Mouse (Mus musculus) heart, adult 2 months (tissue): ENCODE measurements around the gene Ubl7. TPM values are rescaled to one million over a fixed set of nuclear protein-coding genes. Genes with fewer than 3 reads are reported as not detected.

Source experiments
- DNase-seq, 2 experiments: peaks; one replicate each; pipeline ENCODE4 v3.0.0; 2021
- H3K27ac ChIP-seq: fragments of 200-600 bp; 2 replicates; pipeline ENCODE4 v1.8.1; 2022
- H3K27me3 ChIP-seq: fragments of 200-500 bp; 2 replicates; pipeline ENCODE4 v1.6.1; 2012; ENCODE audit warnings: mild to moderate bottlenecking, low read length, inconsistent platforms, mixed read lengths; ENCODE audit not compliant: control insufficient read depth, insufficient read depth
- H3K36me3 ChIP-seq: fragments of 200-500 bp; 2 replicates; pipeline ENCODE4 v1.6.1; 2012; ENCODE audit warnings: low read length, inconsistent platforms; ENCODE audit not compliant: control insufficient read depth, insufficient read depth
- H3K4me1 ChIP-seq: fragments of 200-500 bp; 2 replicates; pipeline ENCODE4 v1.6.1; 2011; ENCODE audit warnings: low read length; ENCODE audit not compliant: control insufficient read depth, insufficient read depth
- H3K4me3 ChIP-seq: fragments of 200-600 bp; 2 replicates; pipeline ENCODE4 v1.8.1; 2022
- H3K79me2 ChIP-seq: fragments of 200-500 bp; replicated peaks from 2 replicates; pipeline ENCODE4 v1.6.1; 2012; ENCODE audit warnings: mild to moderate bottlenecking, inconsistent platforms, low read length, moderate library complexity, mixed read lengths; ENCODE audit not compliant: control insufficient read depth, insufficient read depth
- H3K9ac ChIP-seq: fragments of 200-500 bp; 2 replicates; pipeline ENCODE4 v1.6.1; 2012; ENCODE audit warnings: low read depth, mild to moderate bottlenecking, control low read depth, inconsistent platforms, low read length, mixed read lengths
- CTCF ChIP-seq: fragments of 200-600 bp; IDR thresholded peaks from 2 replicates; pipeline ENCODE4 v1.8.1; 2022; ENCODE audit warnings: antibody characterized with exemption, mild to moderate bottlenecking, moderate library complexity
- EP300 ChIP-seq: fragments of 200-500 bp; IDR thresholded peaks from 2 replicates; pipeline ENCODE4 v1.6.1; 2011; ENCODE audit warnings: low read depth, low read length, control low read depth; ENCODE audit not compliant: insufficient read depth
- POLR2A ChIP-seq: fragments of 200-500 bp; IDR thresholded peaks from 2 replicates; pipeline ENCODE4 v1.6.1; 2011; ENCODE audit warnings: mild to moderate bottlenecking, low read depth, low read length, control low read depth; ENCODE audit not compliant: insufficient read depth
- WGBS: fragments of 180-500 bp; shearing (Covaris S2); methylation state at CpG from one replicate; pipeline ENCODE4 v1.1.7; 2018; 5-methylcytosine and 5-hydroxymethylcytosine counted together
- intact Hi-C: fragments of 180-260 bp; cut with DNase I; formaldehyde crosslinking; loops from one replicate; pipeline ENCODE4 v1.15.1; 2025
- polyA plus RNA-seq: library from polyadenylated mRNA; depleted of rRNA; stranded (reverse); fragments of >200 nt; gene quantifications from 2 replicates; pipeline ENCODE4 v1.2.3, GENCODE M21; 2012
- total RNA-seq, 2 experiments: library from RNA; stranded (reverse); gene quantifications; 2 replicates each; pipeline ENCODE4 v1.2.3; 2021

Gene Ubl7
- total and polyA plus RNA-seq, 3 experiments = 75.2 to 139 (median 83.2) TPM

GRCm38 (mm10) chr9:57940349-57940794 is 29.6 kb downstream of the Ubl7 start:
- TF ChIP-seq POLR2A = no peak
- no peak for TF ChIP-seq EP300
- TF ChIP-seq CTCF = no peak
- Histone ChIP-seq H3K4me1 (peaks cover 5% of the 10 kb centered on the region), H3K27me3 (peaks cover 1% of the 10 kb centered on the region; the same call in 1 of the 2 replicates), H3K79me2 (no peaks in the 10 kb centered on the region), H3K9ac (peak overlapping the region; percentile 85), H3K4me3 (peak overlapping the region; percentile 90), H3K36me3 (0 out of 2 replicates have a peak, but pooled peaks cover 2% of the 10 kb centered on the region), H3K27ac (peak overlapping the region; percentile 86)
- intact Hi-C loops = loop anchor here (1.0 kb wide), 1 partner anchor 30 kb away; no protein-coding TSS in a partner anchor
- no peak for DNase-seq
- under 1% methylated on average over 43 of the region's 44 CpGs for WGBS

DNA sequence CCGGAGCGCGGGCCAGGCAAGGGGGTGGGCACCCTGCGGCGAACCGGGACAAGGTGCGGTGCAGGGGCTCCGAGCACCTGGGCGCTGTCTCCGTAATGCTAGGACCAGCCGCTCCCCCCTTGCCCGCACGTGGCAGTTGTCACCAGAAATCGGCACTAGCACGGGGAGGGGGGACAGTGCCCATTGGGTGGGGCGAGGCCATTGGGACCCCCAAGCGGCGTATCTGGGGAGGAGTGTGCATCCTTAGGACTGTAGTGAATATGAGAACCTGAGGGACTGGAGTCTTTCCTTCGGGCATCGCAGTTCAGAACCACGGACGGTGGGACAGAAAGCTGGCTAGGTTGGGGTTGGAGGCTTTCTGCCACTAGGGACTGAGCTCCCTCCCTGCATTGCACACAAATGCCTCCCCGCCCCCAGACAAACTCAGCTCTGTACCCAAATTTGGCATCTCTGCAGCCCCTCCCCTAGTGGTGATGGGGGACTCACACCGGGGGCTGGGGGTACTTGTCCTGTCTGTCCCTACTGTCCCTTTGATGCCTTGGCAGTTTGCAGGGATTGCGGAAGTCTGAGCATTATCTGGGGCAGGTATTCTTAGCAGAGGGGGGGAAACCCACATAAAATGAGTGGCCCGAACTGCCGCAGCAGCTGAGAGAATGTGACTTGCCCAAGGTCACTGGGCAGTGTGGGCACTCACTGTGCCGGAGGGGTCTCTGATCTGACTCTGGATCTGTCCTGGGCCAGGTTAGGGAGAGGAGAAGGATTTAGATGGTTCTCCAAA is 30.3 kb downstream of the Ubl7 start:
- TF ChIP-seq EP300 (no peak), CTCF (peak; percentile 28; the same call in 1 of the 2 replicates)
- H3K4me3 ChIP-seq = peak overlapping the region; percentile 90
- peaks cover 1% of the 10 kb centered on the region; the same call in 1 of the 2 replicates for H3K27me3 ChIP-seq
- intact Hi-C loops = loop anchor here (1.0 kb wide), 1 partner anchor 29 kb away; no protein-coding TSS in a partner anchor
- peaks cover 7% of the 10 kb centered on the region for H3K4me1 ChIP-seq
- H3K79me2 ChIP-seq = no peaks in the 10 kb centered on the region
- H3K27ac ChIP-seq = peak overlapping the region; percentile 86
- 0 out of 2 replicates have a peak, but pooled peaks cover 2% of the 10 kb centered on the region for H3K36me3 ChIP-seq
- 5% methylated on average over 26 of the region's 28 CpGs for WGBS
- DNase-seq = peak; percentile 16 to 46
- peak overlapping the region; percentile 85 for H3K9ac ChIP-seq

GRCm38 (mm10) chr9:57942039-57942438 is 31.3 kb downstream of the Ubl7 start:
- Histone ChIP-seq H3K27me3 (peaks cover 1% of the 10 kb centered on the region; the same call in 1 of the 2 replicates), H3K4me3 (peak overlapping the region; percentile 90), H3K4me1 (peaks cover 12% of the 10 kb centered on the region), H3K36me3 (0 out of 2 replicates have a peak, but pooled peaks cover 2% of the 10 kb centered on the region), H3K27ac (peak overlapping the region; percentile 86), H3K79me2 (no peaks in the 10 kb centered on the region), H3K9ac (peak overlapping the region; percentile 85)
- WGBS = 44% methylated on average over 2 of the region's 2 CpGs
- TF ChIP-seq CTCF (0 out of 2 replicates have a peak, but pooled peaks have one; percentile 4), EP300 (no peak)
- no peak for DNase-seq
- intact Hi-C loops = no loop called here

- 42% methylated on average over 2 of the region's 2 CpGs for WGBS
- H3K4me3 ChIP-seq = peak overlapping the region; percentile 90
- TF ChIP-seq POLR2A (0 out of 2 replicates have a peak, but pooled peaks have one; percentile 25), EP300 (no peak), CTCF (no peak)
- 0 out of 2 replicates have a peak, but pooled peaks cover 2% of the 10 kb centered on the region for H3K36me3 ChIP-seq
- H3K9ac ChIP-seq = peak overlapping the region; percentile 14
- peak overlapping the region; percentile 86 for H3K27ac ChIP-seq
- H3K79me2 ChIP-seq = no peaks in the 10 kb centered on the region
- H3K27me3 ChIP-seq = peaks cover 1% of the 10 kb centered on the region; the same call in 1 of the 2 replicates
- DNase-seq = peak in 1 of 2 experiments; percentile 44
- H3K4me1 ChIP-seq = peaks cover 15% of the 10 kb centered on the region
- intact Hi-C loops = no loop called here
Measured at GRCm38 (mm10) chr9:57943067-57943466, 32.3 kb downstream of the Ubl7 start.

GRCm38 (mm10) chr9:57944572-57944971 is 33.8 kb downstream of the Ubl7 start:
- Histone ChIP-seq H3K4me1 (peaks cover 24% of the 10 kb centered on the region), H3K27ac (peak overlapping the region; percentile 86), H3K79me2 (no peaks in the 10 kb centered on the region), H3K9ac (peak overlapping the region; percentile 51), H3K4me3 (peak overlapping the region; percentile 5; the same call in 1 of the 2 replicates), H3K27me3 (peaks cover 1% of the 10 kb centered on the region; the same call in 1 of the 2 replicates), H3K36me3 (0 out of 2 replicates have a peak, but pooled peaks cover 2% of the 10 kb centered on the region)
- intact Hi-C loops = loop anchor here (1.0 kb wide), 2 partner anchors 23 to 46 kb away; no protein-coding TSS in a partner anchor
- 16% methylated on average over 5 of the region's 5 CpGs for WGBS
- TF ChIP-seq POLR2A (no peak), CTCF (peak; percentile 91), EP300 (peak; percentile 73)
- peak; percentile 63 to 80 for DNase-seq
